Mouse (Mus musculus): Measurements from ENCODE around the gene Plcl2.

GRCm38 (mm10) chr17:50730896-50731295, 221.7 kb downstream of the Plcl2 start:
- TF ChIP-seq CTCF (conservative IDR thresholded peaks at IDR 0.05; ENCODE audit: insufficient read depth, insufficient read length, low read depth, low read length), result no peak
- no peak for TF ChIP-seq POLR2A (IDR thresholded peaks at IDR 0.05; ENCODE audit: low read depth, low read length)

All from kidney, adult 2 months (tissue).